Mouse (Mus musculus) testis, postnatal 14 days (tissue): Measurements from ENCODE around the gene Olfr25.

Experiments
- DNase-seq: peaks from one replicate; pipeline ENCODE4 v3.0.0; 2021; ENCODE audit warnings: low spot score

Gene Olfr25

DNA sequence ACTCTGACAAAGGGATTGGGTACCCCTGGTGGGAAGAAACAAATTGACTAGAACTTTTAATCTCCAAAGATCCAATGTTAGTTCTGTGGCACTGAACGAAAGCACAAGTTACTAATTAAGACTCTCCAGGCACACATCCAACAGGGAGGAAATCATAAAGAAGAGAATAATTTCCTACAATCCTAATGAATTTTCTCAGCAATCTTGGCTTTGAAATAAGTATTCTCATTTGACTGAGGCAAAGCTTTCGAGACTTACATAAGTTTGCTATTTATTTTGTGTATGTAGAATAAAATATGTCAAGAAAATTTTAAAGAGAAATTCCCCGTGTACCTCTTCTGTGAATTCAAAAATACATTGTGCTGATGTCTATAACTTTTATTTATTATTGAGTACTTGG lies at the start of gene Olfr25:
TSS of gene Olfr25 (plus strand) at position 301 of the 400 bp plus-strand sequence.
- no peak for DNase-seq

DNA sequence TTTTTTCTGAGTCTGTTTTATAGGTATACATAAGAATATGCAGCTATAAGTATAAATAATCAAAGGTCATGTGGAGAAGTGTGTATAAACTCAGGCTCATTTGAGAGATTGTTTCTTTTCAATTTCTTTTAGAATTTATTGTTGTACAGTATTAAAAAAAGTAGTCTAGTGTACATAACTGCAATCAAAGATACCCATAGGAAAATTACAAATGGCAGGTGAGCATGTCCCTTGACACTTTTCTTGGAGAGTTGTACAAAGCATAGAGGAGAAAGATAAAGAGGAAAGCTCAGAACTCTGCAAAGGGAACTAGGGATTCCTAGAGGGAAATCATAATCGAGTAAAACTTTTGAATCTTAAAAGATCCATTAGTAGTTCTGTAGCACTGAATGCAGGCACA lies 38.1 kb upstream of the Olfr25 start, which contains the start of gene Olfr896-ps1:
TSS of gene Olfr896-ps1 (plus strand) at position 301 of the 400 bp plus-strand sequence.
- no peak for DNase-seq

DNA sequence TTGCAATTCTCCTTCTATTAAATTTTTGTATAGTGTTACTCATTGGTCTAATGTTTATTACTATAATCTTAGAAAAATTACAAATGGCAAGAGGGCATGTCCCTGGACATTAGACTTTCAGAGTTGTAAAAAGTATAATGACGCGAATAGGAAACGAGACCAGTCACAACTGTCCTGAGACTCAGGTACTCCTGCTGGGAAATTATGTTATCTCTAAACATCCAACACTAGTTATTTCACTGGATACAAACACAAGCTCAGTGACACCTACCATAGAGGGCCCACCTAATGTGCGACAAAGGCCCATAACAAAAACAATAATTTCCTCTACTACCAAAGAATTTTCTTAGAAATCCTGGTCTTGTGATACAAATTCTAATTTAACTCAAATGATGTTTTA lies 19.3 kb downstream of the Olfr25 start, which contains the start of gene Olfr898:
TSS of gene Olfr898 (plus strand) at position 301 of the 400 bp plus-strand sequence.
- DNase-seq: no peak

DNA sequence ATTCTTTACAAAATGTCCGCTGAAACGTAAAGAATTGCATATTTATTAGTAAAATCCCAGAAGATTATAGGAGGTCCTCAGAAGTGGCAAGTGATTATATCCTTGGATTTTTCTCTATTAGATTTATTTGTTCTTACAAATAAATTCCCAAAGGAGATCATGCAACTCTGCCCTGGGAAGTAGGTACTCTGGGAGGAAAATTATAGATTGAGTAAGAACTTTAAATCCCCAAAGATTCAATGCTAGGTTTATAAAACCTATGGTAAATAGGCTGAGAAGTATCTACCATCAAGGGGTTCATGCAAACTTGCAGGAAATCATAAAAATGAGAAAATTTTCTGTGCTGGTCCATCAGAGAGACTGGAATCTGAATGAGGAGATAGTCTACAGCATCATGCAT lies 37.7 kb downstream of the Olfr25 start, which contains the start of gene Olfr250:
TSS of gene Olfr250 (plus strand) at position 301 of the 400 bp plus-strand sequence.
- no peak for DNase-seq

DNA sequence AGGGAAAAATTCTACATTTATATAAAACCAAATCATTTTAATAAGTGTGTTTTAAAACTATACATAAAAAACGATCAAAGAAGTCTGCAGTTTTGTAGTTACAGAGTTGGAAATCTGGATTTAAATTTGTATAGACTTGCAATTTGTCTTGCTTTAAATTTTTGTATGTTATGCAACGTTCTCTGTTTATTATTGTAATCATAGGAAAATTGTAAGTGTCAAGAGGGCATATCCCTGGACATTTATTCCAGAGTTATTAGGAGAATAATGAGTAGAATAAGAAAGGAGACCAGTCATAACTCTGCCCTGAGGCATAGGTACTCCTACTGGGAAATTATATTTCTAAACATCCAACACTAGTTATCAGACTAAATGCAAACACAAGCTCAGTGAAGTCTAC lies 47.9 kb downstream of the Olfr25 start, which contains the start of gene Olfr251:
TSS of gene Olfr251 (plus strand) at position 301 of the 400 bp plus-strand sequence.
- no peak for DNase-seq
